Mouse (Mus musculus) liver, embryonic 14.5 days (tissue): ENCODE measurements around the gene Slamf9.

Experiments used
- CTCF ChIP-seq: IDR thresholded peaks from 2 replicates; pipeline ENCODE4 v1.5.1; 2016; ENCODE audit warnings: antibody characterized with exemption, low read depth, control low read depth
- EP300 ChIP-seq: IDR thresholded peaks from 2 replicates; pipeline ENCODE4 v1.6.1; 2016; ENCODE audit warnings: antibody characterized with exemption, low read depth

DNA sequence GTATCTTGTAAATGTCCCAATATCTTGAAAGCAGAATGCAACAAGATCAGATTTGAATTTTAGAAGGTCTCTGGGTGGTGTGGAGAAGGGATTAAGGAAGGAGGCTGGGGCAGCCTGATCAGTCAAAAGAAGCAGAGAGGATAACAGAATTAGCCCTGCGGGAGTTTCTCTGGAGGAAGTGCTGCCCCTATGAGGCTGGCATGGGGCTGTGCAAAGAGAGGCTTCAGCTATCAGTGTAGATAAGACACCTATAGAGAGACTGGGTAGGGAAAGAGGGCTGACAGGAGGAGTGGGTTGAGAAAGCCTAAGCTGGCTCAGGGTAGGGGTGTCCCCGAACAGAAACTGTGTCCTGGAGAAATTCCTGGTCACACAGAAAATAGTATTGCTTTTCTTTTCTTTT, 24.9 kb upstream of the Slamf9 start:
- TF ChIP-seq CTCF: no peak
- TF ChIP-seq EP300: no peak
